Mouse (Mus musculus) Patski (cell line): ENCODE results near the gene Nod1. TPM values are rescaled to one million over a fixed set of nuclear protein-coding genes. Genes with fewer than 3 reads are reported as not detected.

ENCODE experiments used
- ATAC-seq: fragments of 100-300 bp; one replicate; pipeline ENCODE4 v1.8.0; 2021
- CTCF ChIA-PET: fragments of 350-600 bp; sonication (Branson Sonifier 250); formaldehyde crosslinking; loops from one replicate; lab custom pipeline; 2022; ENCODE audit warnings: inconsistent platforms; lab: Charles Lee
- POLR2A ChIA-PET: fragments of 350-600 bp; sonication (Branson Sonifier 250); formaldehyde crosslinking; loops from one replicate; lab custom pipeline; 2022; ENCODE audit warnings: antibody characterized with exemption, inconsistent platforms; lab: Charles Lee
- DNase-seq: peaks from one replicate; pipeline ENCODE4 v3.0.0-alpha.2; 2011; ENCODE audit warnings: low read depth, low spot score
- H3K27me3 ChIP-seq: fragments of 371-371 bp; one replicate; pipeline ENCODE4 v1.5.1; 2021
- CTCF ChIP-seq: fragments of 100-300 bp; IDR thresholded peaks from one replicate; pipeline ENCODE4 v1.5.1; 2021
- in situ Hi-C: fragments of 300-500 bp; cut with MboI; formaldehyde crosslinking; loops from 3 replicates; pipeline ENCODE4 v1.11.1; 2018; ENCODE audit warnings: low pct_unique_long_range_greater_than_20kb, mixed read lengths
- polyA plus RNA-seq: library from polyadenylated mRNA; unstranded; gene quantifications from one replicate; pipeline ENCODE4 v1.2.3, GENCODE M21; 2021

Nod1 gene
- polyA plus RNA-seq, 1 experiment from 2014 or later, result 6.3 TPM

DNA sequence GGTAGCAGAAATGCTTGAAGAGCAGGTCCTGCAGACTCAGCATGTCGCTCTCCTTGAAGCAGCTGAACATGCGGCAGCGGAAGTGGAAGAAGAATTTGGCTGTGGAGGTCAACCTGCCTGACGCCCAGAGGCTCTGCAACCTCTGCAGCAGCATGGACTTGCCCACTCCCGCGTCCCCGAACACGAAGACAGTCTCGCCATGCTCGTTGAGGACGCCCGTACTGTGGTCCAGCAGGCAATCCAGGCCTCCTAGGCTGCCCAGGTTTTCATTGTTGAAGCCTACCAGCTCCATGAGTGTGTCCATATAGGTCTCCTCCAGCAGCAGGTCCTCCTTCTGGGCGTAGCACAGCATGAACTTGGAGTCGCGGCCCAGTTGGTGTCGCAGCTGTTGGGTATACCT, 27.9 kb downstream of the Nod1 start:
- ATAC-seq (no peak), DNase-seq (no peak)
- POLR2A ChIA-PET, result no interaction called here
- CTCF ChIA-PET, result no interaction called here
- in situ Hi-C loops, result no loop called here
- TF ChIP-seq CTCF, result no peak
- H3K27me3 ChIP-seq, result no peaks in the 10 kb centered on the region

DNA sequence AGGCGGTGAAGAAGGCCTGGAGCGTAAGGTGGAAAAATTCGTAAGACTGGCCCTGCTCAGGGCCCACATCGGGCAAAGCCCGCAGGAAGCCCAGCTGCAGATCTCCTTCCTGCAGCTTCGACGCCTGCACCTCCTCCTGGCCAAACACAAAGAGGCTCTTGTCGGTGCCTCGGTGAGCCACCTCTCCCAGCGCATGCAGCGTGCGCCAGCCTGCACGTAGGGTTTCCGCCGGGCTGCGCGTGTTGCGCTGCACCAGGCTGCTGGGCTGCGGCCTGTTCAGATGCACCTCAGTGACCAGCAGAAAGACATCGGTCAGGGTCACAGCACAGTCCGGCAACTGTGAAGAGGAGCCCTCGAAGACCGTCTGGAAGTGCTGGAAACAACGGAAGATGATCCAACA, 28.7 kb downstream of the Nod1 start:
- CTCF ChIA-PET, result interaction anchor here (0.7 to 1.6 kb wide), 2 partner anchors 9 to 501 kb away, joined by 3 to 4 read pairs; no protein-coding TSS in a partner anchor
- no peak for TF ChIP-seq CTCF
- in situ Hi-C loops, result no loop called here
- ATAC-seq (no peak), DNase-seq (no peak)
- H3K27me3 ChIP-seq, result no peaks in the 10 kb centered on the region
- POLR2A ChIA-PET, result no interaction called here

- no peak for ATAC-seq
- in situ Hi-C loops, result no loop called here
- TF ChIP-seq CTCF, result no peak
- no peaks in the 10 kb centered on the region for H3K27me3 ChIP-seq
- ChIA-PET CTCF (interaction anchor here (0.7 to 1.6 kb wide), 2 partner anchors 8 to 500 kb away, joined by 3 to 4 read pairs; no protein-coding TSS in a partner anchor), POLR2A (no interaction called here)
- DNase-seq, result no peak
These were observed 29.1 kb downstream of the Nod1 start for GRCm38 (mm10) chr6:54943292-54943691.

DNA sequence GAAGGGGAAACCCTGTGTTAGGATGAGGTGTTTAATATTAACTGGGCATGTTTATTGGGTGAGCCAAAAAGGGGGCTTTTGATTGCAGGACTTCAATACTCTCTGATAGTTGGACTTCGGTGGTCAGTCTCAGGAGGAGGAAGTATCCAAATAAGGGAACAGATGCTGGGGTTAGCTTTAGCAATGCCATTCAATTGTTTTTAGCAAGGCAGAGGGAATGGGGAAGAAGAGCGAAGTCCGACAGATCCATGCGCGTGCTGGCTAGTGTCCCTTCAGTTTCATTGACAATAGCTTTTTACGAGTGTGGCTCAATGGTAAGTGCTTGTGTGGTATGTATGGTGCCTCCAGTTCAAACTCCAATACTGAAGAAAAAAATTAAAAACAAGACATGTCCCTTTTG, 31.3 kb downstream of the Nod1 start:
- ATAC-seq (no peak), DNase-seq (no peak)
- CTCF ChIA-PET, result interaction anchor here (1.0 to 3.3 kb wide), 2 partner anchors 10 to 11 kb away, joined by 4 to 7 read pairs; no protein-coding TSS in a partner anchor
- in situ Hi-C loops, result no loop called here
- POLR2A ChIA-PET, result no interaction called here
- TF ChIP-seq CTCF, result no peak
- no peaks in the 10 kb centered on the region for H3K27me3 ChIP-seq

- DNase-seq (no peak), ATAC-seq (no peak)
- ChIA-PET CTCF (interaction anchor here (0.6 to 3.3 kb wide), 2 partner anchors 12 to 234 kb away, joined by 3 to 7 read pairs; no protein-coding TSS in a partner anchor), POLR2A (interaction anchor here (0.6 kb wide), 1 partner anchor 10 kb away, joined by 3 read pairs; no protein-coding TSS in a partner anchor)
- TF ChIP-seq CTCF, result no peak
- no peaks in the 10 kb centered on the region for H3K27me3 ChIP-seq
- in situ Hi-C loops, result no loop called here
These were observed 32.3 kb downstream of the Nod1 start for GRCm38 (mm10) chr6:54940126-54940525.

- no peak for ATAC-seq
- H3K27me3 ChIP-seq, result no peaks in the 10 kb centered on the region
- TF ChIP-seq CTCF, result no peak
- in situ Hi-C loops, result no loop called here
- CTCF ChIA-PET, result interaction anchor here (0.6 to 3.3 kb wide), 2 partner anchors 13 to 233 kb away, joined by 3 to 7 read pairs; no protein-coding TSS in a partner anchor
- POLR2A ChIA-PET, result interaction anchor here (0.6 to 1.0 kb wide), 2 partner anchors 9 to 43 kb away, joined by 3 read pairs; no protein-coding TSS in a partner anchor
- DNase-seq, result no peak
These were observed 32.8 kb downstream of the Nod1 start for GRCm38 (mm10) chr6:54939631-54940030.

- TF ChIP-seq CTCF, result no peak
- DNase-seq (no peak), ATAC-seq (no peak)
- CTCF ChIA-PET, result interaction anchor here (0.9 to 1.6 kb wide), 2 partner anchors 10 to 80 kb away, joined by 3 read pairs; no protein-coding TSS in a partner anchor
- POLR2A ChIA-PET, result no interaction called here
- in situ Hi-C loops, result no loop called here
- no peaks in the 10 kb centered on the region for H3K27me3 ChIP-seq
These were observed 35.9 kb downstream of the Nod1 start for GRCm38 (mm10) chr6:54936496-54936895.

- DNase-seq, result no peak
- no peak for ATAC-seq
- ChIA-PET CTCF (interaction anchor here (1.3 kb wide), 1 partner anchor 8 kb away, joined by 4 read pairs; no protein-coding TSS in a partner anchor), POLR2A (no interaction called here)
- no peak for TF ChIP-seq CTCF
- in situ Hi-C loops, result no loop called here
- H3K27me3 ChIP-seq, result no peaks in the 10 kb centered on the region
These were observed 37.5 kb downstream of the Nod1 start for GRCm38 (mm10) chr6:54934930-54935329.

GRCm38 (mm10) chr6:54934313-54934712, 38.1 kb downstream of the Nod1 start:
- in situ Hi-C loops, result no loop called here
- no peak for ATAC-seq
- POLR2A ChIA-PET, result no interaction called here

GRCm38 (mm10) chr6:54933866-54934265, 38.5 kb downstream of the Nod1 start:
- CTCF ChIA-PET, result no interaction called here

More at GRCm38 (mm10) chr6:54934313-54934712, 38.1 kb downstream of the Nod1 start:
- CTCF ChIA-PET, result interaction anchor here (1.3 kb wide), 1 partner anchor 9 kb away, joined by 4 read pairs; no protein-coding TSS in a partner anchor
- H3K27me3 ChIP-seq, result no peaks in the 10 kb centered on the region
- no peak for DNase-seq
- no peak for TF ChIP-seq CTCF

GRCm38 (mm10) chr6:54933216-54933615, 39.2 kb downstream of the Nod1 start:
- no peaks in the 10 kb centered on the region for H3K27me3 ChIP-seq
- in situ Hi-C loops, result no loop called here
- DNase-seq, result no peak
- ChIA-PET POLR2A (no interaction called here), CTCF (no interaction called here)
- no peak for ATAC-seq
- no peak for TF ChIP-seq CTCF

More at GRCm38 (mm10) chr6:54933866-54934265, 38.5 kb downstream of the Nod1 start:
- ATAC-seq (no peak), DNase-seq (no peak)
- in situ Hi-C loops, result no loop called here
- no peak for TF ChIP-seq CTCF
- POLR2A ChIA-PET, result no interaction called here
- no peaks in the 10 kb centered on the region for H3K27me3 ChIP-seq
